Mouse (Mus musculus): ENCODE results near the gene Ccno. TPM values are rescaled to one million over a fixed set of nuclear protein-coding genes. Genes with fewer than 3 reads are reported as not detected.
A peak's percentile ranks its signal among the peaks of the same experiment; 100 is the strongest.
"Not testable (repeated sequence)": the region's sequence is repeated elsewhere in the genome, so short reads cannot be mapped to it uniquely, and the experiment has no call there.

The Ccno gene
- total RNA-seq, 1 experiment from 2014 or later, result 1.6 TPM

GRCm38 (mm10) chr13:113000576-113001318 lies 13.1 kb downstream of the Ccno start:
- no peak for DNase-seq

DNA sequence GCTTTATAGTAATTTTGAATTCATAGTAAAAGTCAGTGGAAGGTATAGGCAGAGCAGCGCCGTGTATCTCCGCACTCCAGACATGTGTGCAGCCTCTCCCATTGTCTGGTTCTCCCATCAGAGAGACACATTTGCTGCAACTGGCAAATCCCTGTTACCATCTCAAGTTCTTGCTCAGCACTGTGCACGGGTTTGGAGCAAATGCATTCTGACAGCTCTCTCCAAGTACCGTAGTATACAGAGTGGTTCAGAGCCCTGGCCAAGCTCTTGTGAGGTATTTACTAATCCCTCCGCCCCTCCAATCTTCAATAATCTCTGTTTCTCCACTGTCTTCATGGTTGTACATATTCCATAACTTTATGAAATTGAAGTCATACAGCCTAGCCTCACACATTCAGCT lies 25.1 kb downstream of the Ccno start:
- no peak for DNase-seq

GRCm38 (mm10) chr13:113013174-113013953 lies 25.8 kb downstream of the Ccno start:
- DNase-seq, result not testable (repeated sequence)

DNA sequence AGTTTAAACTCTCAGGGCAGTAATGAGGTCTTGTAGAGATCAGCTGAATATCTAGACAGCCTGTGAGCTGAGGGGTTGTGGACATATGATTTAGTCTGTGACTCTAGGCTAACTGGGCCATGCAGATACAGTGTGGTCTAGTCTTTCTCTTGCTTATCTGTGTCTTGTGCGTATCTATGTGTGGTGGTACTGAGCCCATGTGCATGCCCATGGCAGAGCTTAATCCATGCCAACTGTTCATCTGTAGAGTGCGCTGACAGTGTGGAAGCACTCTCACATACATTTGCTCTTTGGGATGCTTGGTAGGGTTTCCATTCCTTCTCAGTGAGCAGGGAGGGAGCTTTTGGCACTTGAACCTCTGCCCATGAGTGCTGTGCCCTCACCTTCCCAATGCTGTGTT lies 33.9 kb downstream of the Ccno start:
- no peak for DNase-seq

DNA sequence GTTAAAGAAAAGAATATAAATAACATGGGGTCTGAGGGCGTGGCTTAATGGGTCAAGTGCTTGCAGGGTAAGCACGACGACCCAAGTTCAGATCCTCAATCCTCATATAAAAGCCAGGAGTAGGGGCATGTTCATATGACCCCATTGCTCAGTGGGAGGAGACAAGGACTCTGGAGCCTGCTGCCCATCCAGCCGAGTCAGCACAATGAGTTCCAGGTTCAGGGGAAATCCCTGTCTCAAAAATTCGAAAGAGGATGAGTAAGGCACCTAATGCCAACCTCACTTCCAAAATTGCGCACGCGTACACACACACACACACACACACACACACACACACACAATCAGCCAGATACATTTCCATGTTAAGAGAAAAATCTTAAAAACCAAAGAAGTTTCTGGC lies 34.9 kb downstream of the Ccno start:
- DNase-seq, result no peak

GRCm38 (mm10) chr13:113023274-113024143 lies 35.9 kb downstream of the Ccno start:
- DNase-seq, result no peak

GRCm38 (mm10) chr13:113031351-113031750 lies 43.7 kb downstream of the Ccno start:
- no peak for DNase-seq

GRCm38 (mm10) chr13:113031792-113032571 lies 44.4 kb downstream of the Ccno start:
- peak; percentile 49 for DNase-seq

DNA sequence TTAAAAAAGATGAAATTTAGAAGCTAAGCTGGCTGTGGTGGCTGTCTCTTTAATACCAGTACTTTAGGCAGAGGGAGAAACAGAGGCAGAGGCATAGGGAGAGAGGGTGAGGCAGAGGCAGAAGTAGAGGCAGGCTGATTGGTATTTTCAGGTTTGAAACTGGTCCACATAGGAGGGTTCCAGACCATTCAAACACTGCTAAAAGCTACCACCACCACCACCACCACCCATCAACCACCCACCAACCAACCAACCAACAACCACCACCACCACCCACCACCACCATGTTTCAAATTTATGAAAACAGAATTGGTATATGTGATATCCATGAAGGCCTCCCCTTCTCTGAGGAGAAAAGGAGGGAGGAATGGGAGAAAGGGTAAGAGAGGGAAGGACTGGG lies 45.2 kb downstream of the Ccno start:
- no peak for DNase-seq

DNA sequence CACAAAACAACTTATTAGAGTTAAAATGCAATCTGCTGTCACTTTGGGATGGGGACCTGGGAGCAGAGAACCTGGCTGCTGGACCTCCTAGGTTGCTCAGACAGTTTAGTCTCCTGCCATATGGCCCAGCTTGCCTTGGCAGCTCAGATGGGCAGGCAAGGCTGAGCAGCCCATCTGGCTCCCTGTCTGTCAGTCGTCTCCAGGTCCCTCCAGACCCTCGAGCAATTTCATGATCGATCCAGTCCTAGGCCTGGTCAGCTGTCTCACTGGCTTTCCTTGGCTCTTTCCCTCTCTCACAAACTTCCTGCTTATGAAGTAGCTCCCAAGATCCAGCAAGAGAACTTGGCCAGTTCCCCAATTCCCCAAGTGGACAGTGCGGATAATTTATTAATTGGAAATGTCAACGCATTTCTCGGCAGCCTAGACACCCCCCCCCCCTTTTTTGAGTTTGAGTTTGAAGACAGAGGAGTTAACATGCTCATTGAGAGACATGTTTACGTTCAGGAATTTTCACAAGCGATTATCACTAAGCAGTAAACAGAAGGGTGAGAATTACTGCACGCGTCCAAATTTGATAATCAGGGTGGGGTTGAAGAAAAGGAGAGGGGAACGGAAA lies 46.8 kb downstream of the Ccno start:
- no peak for DNase-seq

DNA sequence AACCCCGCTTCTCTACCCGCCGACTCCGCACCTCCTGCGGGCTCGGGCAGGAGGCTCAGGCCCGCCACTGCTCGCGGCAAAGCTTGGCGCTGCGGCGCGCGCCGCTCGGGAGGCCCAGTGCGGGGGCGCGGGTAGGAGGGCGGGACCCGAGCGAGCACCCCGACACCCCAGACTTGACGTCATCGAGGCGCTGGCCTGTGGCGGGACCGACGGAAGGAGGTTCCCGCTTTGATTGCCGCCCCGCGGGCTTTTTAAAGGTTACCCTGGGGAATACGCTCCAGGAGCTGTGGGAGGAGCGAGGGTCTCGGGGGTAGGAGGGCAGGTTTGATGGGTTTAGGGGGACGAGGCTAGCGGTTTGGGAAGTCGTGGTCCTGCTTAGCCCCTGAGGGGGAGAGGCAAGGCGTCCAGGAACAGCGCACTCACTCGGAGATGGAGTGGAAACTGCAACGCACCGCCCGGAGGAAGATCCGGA lies 47.4 kb downstream of the Ccno start, which contains the start of gene Cdc20b:
Cdc20b (plus strand) TSS at position 162 of the 472 bp plus-strand sequence.
- DNase-seq, result peak; percentile 71

DNA sequence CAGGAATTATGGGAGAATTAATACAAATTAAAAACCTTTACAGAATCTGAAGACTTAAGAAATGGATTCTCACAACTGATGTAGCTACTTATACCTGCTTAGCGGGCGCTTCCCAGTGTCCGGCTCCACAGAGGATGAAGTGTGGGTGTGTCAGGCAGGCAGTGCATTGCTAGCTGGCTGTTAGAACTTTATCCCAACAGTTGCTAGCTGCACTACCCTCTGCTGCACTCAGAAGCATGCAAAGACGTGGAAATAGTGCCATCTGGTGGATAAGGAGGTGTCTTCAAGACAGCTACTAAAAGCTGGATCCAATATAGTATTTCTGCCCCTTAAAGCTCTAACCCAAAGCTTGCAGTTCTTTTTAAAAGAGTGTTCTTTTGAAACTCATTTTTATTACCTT lies 48.2 kb downstream of the Ccno start:
- DNase-seq, result peak; percentile 85

Small RNAs within 50 kb of the gene (microRNA-seq; reads per million reads assigned to microRNA genes)
- gene Mir449a (102 to 115 reads per million in 2 experiments), gene Mir449b (0 reads per million in 2 experiments), gene Mir449c (0 to 1.1 reads per million in 2 experiments)

Other genes starting within 250 kb of the Ccno start
- 181 and 182 TPM in 2 replicates for gene Plpp1, start 187.0 kb upstream of the Ccno start, total RNA-seq (2021)
- gene Mtrex, start 60.4 kb upstream of the Ccno start, total RNA-seq (2021), result 39.6 and 45.3 TPM in 2 replicates
- 15.4 and 18.2 TPM in 2 replicates for gene Dhx29, start 60.3 kb upstream of the Ccno start, total RNA-seq (2021)
- not detected in 2 replicates for gene Mcidas, start 6.0 kb downstream of the Ccno start, total RNA-seq (2021)
- not detected in 2 replicates for gene Cdc20b, start 47.3 kb downstream of the Ccno start, total RNA-seq (2021)
- gene Gpx8, start 58.6 kb downstream of the Ccno start, total RNA-seq (2021), result 76.6 and 82.5 TPM in 2 replicates
- gene Gzma, start 113.2 kb downstream of the Ccno start, total RNA-seq (2021), result 0.67 and 1.2 TPM in 2 replicates
- gene Esm1, start 221.9 kb downstream of the Ccno start, total RNA-seq (2021), result 4.4 and 7.3 TPM in 2 replicates
- gene Gzmk, start 238.1 kb downstream of the Ccno start, total RNA-seq (2021), result not detected in 2 replicates